Mouse (Mus musculus) spleen, adult 12 weeks (tissue): ENCODE measurements around the gene Rpl27a.

Source experiments
- DNase-seq: peaks from one replicate; pipeline ENCODE4 v3.0.0; 2022; ENCODE audit warnings: low spot score

Rpl27a gene

GRCm38 (mm10) chr7:109566327-109566726 lies 47.4 kb downstream of the Rpl27a start:
- no peak for DNase-seq

GRCm38 (mm10) chr7:109566841-109567768 lies 48.2 kb downstream of the Rpl27a start:
- no peak for DNase-seq

- DNase-seq = no peak
Measured at GRCm38 (mm10) chr7:109568391-109568892, 49.5 kb downstream of the Rpl27a start.
